Mouse (Mus musculus): Measurements from ENCODE around the gene Amelx.

Gene Amelx

GRCm38 (mm10) chrX:169187100-169187499 is at the start of gene Amelx:
Gene Amelx, minus strand, starts transcription at chrX:169187200.
- DNase-seq, result no peak

- DNase-seq, result no peak
Measured at GRCm38 (mm10) chrX:169222357-169223062, 35.5 kb upstream of the Amelx start.

GRCm38 (mm10) chrX:169220064-169220463 is 33.1 kb upstream of the Amelx start:
- DNase-seq, result no peak

GRCm38 (mm10) chrX:169210019-169210418 is 23.0 kb upstream of the Amelx start:
- no peak for DNase-seq

GRCm38 (mm10) chrX:169178634-169179033 is 8.4 kb downstream of the Amelx start:
- DNase-seq, result no peak

GRCm38 (mm10) chrX:169173796-169174195 is 13.2 kb downstream of the Amelx start:
- no peak for DNase-seq

GRCm38 (mm10) chrX:169170981-169171380 is 16.0 kb downstream of the Amelx start:
- DNase-seq, result no peak

- DNase-seq, result no peak
Measured at GRCm38 (mm10) chrX:169158385-169158784, 28.6 kb downstream of the Amelx start.

- DNase-seq, result no peak
Measured at GRCm38 (mm10) chrX:169153805-169154204, 33.2 kb downstream of the Amelx start.

- DNase-seq, result no peak
Measured at GRCm38 (mm10) chrX:169140467-169140866, 46.5 kb downstream of the Amelx start.

- no peak for DNase-seq
Measured at GRCm38 (mm10) chrX:169139758-169140157, 47.2 kb downstream of the Amelx start.
